Mouse (Mus musculus): Measurements from ENCODE around the gene Atxn7.
"Not testable (repeated sequence)": the region's sequence is repeated elsewhere in the genome, so short reads cannot be mapped to it uniquely, and the experiment has no call there.

The Atxn7 gene

GRCm38 (mm10) chr14:13961401-13962112 lies at the start of gene Atxn7, which contains the start of gene Thoc7:
Gene Atxn7, plus strand, starts transcription at chr14:13961440.
Gene Thoc7, minus strand, starts transcription at chr14:13961852.
- peak; percentile 61 to 68 for DNase-seq

GRCm38 (mm10) chr14:13914387-13915082 lies 46.7 kb upstream of the Atxn7 start, which contains the start of gene Gm281:
Gene Gm281, minus strand, starts transcription at chr14:13914478.
- DNase-seq, result no peak

- DNase-seq, result no peak
Observed at GRCm38 (mm10) chr14:13915207-13915606, 46.0 kb upstream of the Atxn7 start.

GRCm38 (mm10) chr14:13917208-13917607 lies 44.0 kb upstream of the Atxn7 start:
- no peak for DNase-seq

GRCm38 (mm10) chr14:13917630-13918029 lies 43.6 kb upstream of the Atxn7 start:
- peak; percentile 85 for DNase-seq

- no peak for DNase-seq
Observed at GRCm38 (mm10) chr14:13933290-13934051, 27.8 kb upstream of the Atxn7 start.

- no peak for DNase-seq
Observed at GRCm38 (mm10) chr14:13934052-13934371, 27.2 kb upstream of the Atxn7 start.

GRCm38 (mm10) chr14:13944686-13945085 lies 16.6 kb upstream of the Atxn7 start:
- no peak for DNase-seq

GRCm38 (mm10) chr14:13948345-13948744 lies 12.9 kb upstream of the Atxn7 start:
- no peak for DNase-seq

GRCm38 (mm10) chr14:13950401-13950800 lies 10.8 kb upstream of the Atxn7 start:
- peak; percentile 36 to 51 for DNase-seq

- not testable (repeated sequence) for DNase-seq
Observed at GRCm38 (mm10) chr14:13952151-13952550, 9.1 kb upstream of the Atxn7 start.

GRCm38 (mm10) chr14:13960079-13960478 lies 1.2 kb upstream of the Atxn7 start:
- DNase-seq, result peak; percentile 59 to 65

GRCm38 (mm10) chr14:13960482-13961325 lies 536 bp upstream of the Atxn7 start:
- DNase-seq, result peak; percentile 81 to 82

GRCm38 (mm10) chr14:13962476-13962875 lies 1.2 kb downstream of the Atxn7 start:
- no peak for DNase-seq

GRCm38 (mm10) chr14:13963527-13963926 lies 2.3 kb downstream of the Atxn7 start:
- no peak for DNase-seq

- no peak for DNase-seq
Observed at GRCm38 (mm10) chr14:13967607-13968006, 6.4 kb downstream of the Atxn7 start.

- DNase-seq, result no peak
Observed at GRCm38 (mm10) chr14:13968476-13968875, 7.2 kb downstream of the Atxn7 start.

- DNase-seq, result no peak
Observed at GRCm38 (mm10) chr14:13970513-13970912, 9.3 kb downstream of the Atxn7 start.

- peak in 1 of 2 experiments; percentile 11 for DNase-seq
Observed at GRCm38 (mm10) chr14:13971644-13972234, 10.5 kb downstream of the Atxn7 start.

- no peak for DNase-seq
Observed at GRCm38 (mm10) chr14:13977498-13977897, 16.3 kb downstream of the Atxn7 start.

- peak; percentile 19 to 24 for DNase-seq
Observed at GRCm38 (mm10) chr14:13981286-13981685, 20.0 kb downstream of the Atxn7 start.

GRCm38 (mm10) chr14:13982174-13982573 lies 20.9 kb downstream of the Atxn7 start:
- no peak for DNase-seq

All from cerebellum, postnatal 14 days (tissue).